Mouse (Mus musculus) hindbrain, embryonic 11.5 days (tissue): ENCODE data around the gene Bmp2k. TPM values are rescaled to one million over a fixed set of nuclear protein-coding genes. Genes with fewer than 3 reads are reported as not detected.

Source experiments
- ATAC-seq: fragments of 200-750 bp; cut with Nextera tagmentation; 2 replicates; pipeline ENCODE4 v1.8.0; 2017; ENCODE audit warnings: mild to moderate bottlenecking, moderate TSS enrichment, moderate library complexity; ENCODE audit not compliant: low FRiP score
- DNase-seq: peaks from one replicate; pipeline ENCODE4 v3.0.0-alpha.2; 2015; ENCODE audit warnings: low spot score
- H3K27ac ChIP-seq: fragments of 300-500 bp; sonication (generic); 2 replicates; pipeline ENCODE4 v1.5.1; 2014; ENCODE audit warnings: mild to moderate bottlenecking, low read depth, low read length
- H3K27me3 ChIP-seq: fragments of 300-500 bp; sonication (generic); 2 replicates; pipeline ENCODE4 v1.6.1; 2014; ENCODE audit warnings: mild to moderate bottlenecking, low read length, moderate library complexity, mixed read lengths; ENCODE audit not compliant: control insufficient read depth, insufficient read depth
- H3K36me3 ChIP-seq: fragments of 300-500 bp; sonication (generic); 2 replicates; pipeline ENCODE4 v1.6.1; 2014; ENCODE audit warnings: mild to moderate bottlenecking, low read length, moderate library complexity, mixed read lengths; ENCODE audit not compliant: control insufficient read depth, insufficient read depth
- H3K4me1 ChIP-seq: fragments of 300-500 bp; sonication (generic); replicated peaks from 2 replicates; pipeline ENCODE4 v1.6.1; 2014; ENCODE audit warnings: low read length, mixed read lengths; ENCODE audit not compliant: control insufficient read depth, insufficient read depth
- H3K4me2 ChIP-seq: fragments of 300-500 bp; sonication (generic); replicated peaks from 2 replicates; pipeline ENCODE4 v1.6.1; 2014; ENCODE audit warnings: mild to moderate bottlenecking, low read depth, low read length
- H3K4me3 ChIP-seq: fragments of 300-500 bp; sonication (generic); 2 replicates; pipeline ENCODE4 v1.5.1; 2014; ENCODE audit warnings: low read depth, low read length
- H3K9ac ChIP-seq: fragments of 300-500 bp; sonication (generic); 2 replicates; pipeline ENCODE4 v1.6.1; 2014; ENCODE audit warnings: low read depth, low read length
- H3K9me3 ChIP-seq: fragments of 300-500 bp; sonication (generic); 2 replicates; pipeline ENCODE4 v1.6.1; 2016; ENCODE audit warnings: low read length; ENCODE audit not compliant: control insufficient read depth
- WGBS: fragments of 180-500 bp; shearing (Covaris S2); extraction: QIAGEN DNeasy Blood & Tissue Kit; methylation state at CpG from one replicate; pipeline ENCODE4 v1.1.7; 2014; 5-methylcytosine and 5-hydroxymethylcytosine counted together
- polyA plus RNA-seq: library from polyadenylated mRNA; unstranded; fragments of >200 nt; fragmentation: Nextera tagmentation; extraction: Ambion mirVana; gene quantifications from 2 replicates; pipeline ENCODE4 v1.2.1, GENCODE M21; 2014

The Bmp2k gene
- polyA plus RNA-seq, 1 experiment from 2014 or later: 13.7 TPM

- DNase-seq (peak; percentile 83), ATAC-seq (peak; percentile 73)
- Histone ChIP-seq H3K36me3 (no peaks in the 10 kb centered on the region), H3K27me3 (no peaks in the 10 kb centered on the region), H3K4me2 (no peak overlapping the region), H3K9ac (no peak overlapping the region), H3K9me3 (no peaks in the 10 kb centered on the region), H3K4me3 (no peak overlapping the region), H3K4me1 (no peaks in the 10 kb centered on the region), H3K27ac (no peak overlapping the region)
- 53% methylated on average over 21 of the region's 21 CpGs for WGBS
These were observed 131.0 kb downstream of the Bmp2k start for GRCm38 (mm10) chr5:97128242-97129226.

GRCm38 (mm10) chr5:97129589-97129988, 132.1 kb downstream of the Bmp2k start:
- DNase-seq (no peak), ATAC-seq (no peak)
- 94% methylated on average over 2 of the region's 2 CpGs for WGBS
- no peak overlapping the region for H3K27ac ChIP-seq
- no peaks in the 10 kb centered on the region for H3K36me3 ChIP-seq
- no peak overlapping the region for H3K9ac ChIP-seq
- no peaks in the 10 kb centered on the region for H3K9me3 ChIP-seq
- H3K4me1 ChIP-seq: no peaks in the 10 kb centered on the region
- H3K27me3 ChIP-seq: no peaks in the 10 kb centered on the region
- H3K4me3 ChIP-seq: no peak overlapping the region
- H3K4me2 ChIP-seq: no peak overlapping the region

- Histone ChIP-seq H3K9me3 (no peaks in the 10 kb centered on the region), H3K36me3 (no peaks in the 10 kb centered on the region), H3K9ac (no peak overlapping the region), H3K27ac (no peak overlapping the region), H3K4me1 (no peaks in the 10 kb centered on the region), H3K27me3 (no peaks in the 10 kb centered on the region), H3K4me2 (no peak overlapping the region), H3K4me3 (no peak overlapping the region)
- no peak for DNase-seq
- 88% methylated on average over 2 of the region's 2 CpGs for WGBS
- ATAC-seq: no peak
These were observed 137.8 kb downstream of the Bmp2k start for GRCm38 (mm10) chr5:97135331-97135730.

Other genes with a start within 250 kb of the Bmp2k start
- gene Anxa3, start 204.3 kb upstream of the Bmp2k start, polyA plus RNA-seq: 46.3 and 60.0 TPM in 2 replicates
- gene Paqr3, start 113.9 kb downstream of the Bmp2k start, polyA plus RNA-seq: 12.7 and 14.9 TPM in 2 replicates